Mouse (Mus musculus) megakaryocyte, embryonic 14.5 days (primary cell): Measurements from ENCODE around the gene Slc25a29.

Experiments used
- FLI1 ChIP-seq: IDR thresholded peaks from 2 replicates; pipeline ENCODE4 v1.6.1; 2012; ENCODE audit warnings: low read length, inconsistent platforms, mixed read lengths
- GATA1 ChIP-seq: IDR thresholded peaks from 3 replicates; pipeline ENCODE4 v1.6.1; 2012; ENCODE audit warnings: mixed read lengths, low read length, inconsistent platforms, borderline replicate concordance

DNA sequence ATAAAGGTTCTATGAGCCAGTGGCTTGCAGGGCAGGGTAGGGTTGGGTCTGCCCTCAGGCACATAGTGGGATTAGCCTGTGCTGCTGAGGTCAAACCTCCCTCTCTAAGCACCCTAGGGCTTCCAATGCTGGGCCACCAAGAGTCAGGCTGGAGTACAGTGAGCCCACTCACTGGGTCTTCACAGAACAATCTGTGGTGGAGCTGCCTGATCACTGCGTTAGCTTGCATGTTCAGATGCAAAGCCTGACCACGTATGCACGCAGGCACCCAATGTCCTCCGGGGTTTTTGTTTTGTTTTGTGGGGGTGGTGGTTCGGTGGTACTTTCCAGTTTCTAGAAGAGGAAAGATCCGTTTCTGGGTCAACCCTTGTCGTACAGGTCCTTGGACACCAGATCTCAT, 21.4 kb upstream of the Slc25a29 start:
- TF ChIP-seq GATA1 (no peak), FLI1 (no peak)
